Mouse (Mus musculus) WW6 (cell line): ENCODE measurements around the gene Ube2d1.

ENCODE experiments used
- DNase-seq: peaks from one replicate; pipeline ENCODE4 v3.0.0-alpha.2; 2013; ENCODE audit warnings: low read depth, low spot score

The Ube2d1 gene

GRCm38 (mm10) chr10:71291179-71291661 lies 6.2 kb upstream of the Ube2d1 start:
- DNase-seq = no peak

GRCm38 (mm10) chr10:71284511-71285125 lies 444 bp downstream of the Ube2d1 start:
- DNase-seq = no peak

GRCm38 (mm10) chr10:71284131-71284510 lies 941 bp downstream of the Ube2d1 start:
- DNase-seq = no peak

GRCm38 (mm10) chr10:71273008-71273739 lies 11.9 kb downstream of the Ube2d1 start:
- DNase-seq = no peak

- DNase-seq = no peak
Observed at GRCm38 (mm10) chr10:71267973-71268372, 17.1 kb downstream of the Ube2d1 start.

- no peak for DNase-seq
Observed at GRCm38 (mm10) chr10:71267511-71267910, 17.6 kb downstream of the Ube2d1 start.

GRCm38 (mm10) chr10:71265067-71265466 lies 20.0 kb downstream of the Ube2d1 start:
- DNase-seq = no peak

- no peak for DNase-seq
Observed at GRCm38 (mm10) chr10:71261637-71262036, 23.4 kb downstream of the Ube2d1 start.

- no peak for DNase-seq
Observed at GRCm38 (mm10) chr10:71258943-71259342, 26.1 kb downstream of the Ube2d1 start.

GRCm38 (mm10) chr10:71258516-71258915 lies 26.5 kb downstream of the Ube2d1 start:
- no peak for DNase-seq

- no peak for DNase-seq
Observed at GRCm38 (mm10) chr10:71253147-71253546, 31.9 kb downstream of the Ube2d1 start.

GRCm38 (mm10) chr10:71252421-71252820 lies 32.6 kb downstream of the Ube2d1 start:
- no peak for DNase-seq

- no peak for DNase-seq
Observed at GRCm38 (mm10) chr10:71251846-71252245, 33.2 kb downstream of the Ube2d1 start.

GRCm38 (mm10) chr10:71251256-71251655 lies 33.8 kb downstream of the Ube2d1 start:
- no peak for DNase-seq

GRCm38 (mm10) chr10:71250472-71250871 lies 34.6 kb downstream of the Ube2d1 start:
- no peak for DNase-seq

GRCm38 (mm10) chr10:71249086-71249880 lies 35.8 kb downstream of the Ube2d1 start:
- no peak for DNase-seq

- no peak for DNase-seq
Observed at GRCm38 (mm10) chr10:71246956-71247355, 38.1 kb downstream of the Ube2d1 start.

- no peak for DNase-seq
Observed at GRCm38 (mm10) chr10:71239479-71240120, 45.5 kb downstream of the Ube2d1 start.

GRCm38 (mm10) chr10:71238240-71238554 lies 46.9 kb downstream of the Ube2d1 start, which contains the start of gene Tfam:
Tfam (minus strand) TSS chr10:71238280.
- DNase-seq = no peak

GRCm38 (mm10) chr10:71237516-71238239 lies 47.4 kb downstream of the Ube2d1 start:
- peak; percentile 88 for DNase-seq

- no peak for DNase-seq
Observed at GRCm38 (mm10) chr10:71234071-71234470, 51.0 kb downstream of the Ube2d1 start.
